Mouse (Mus musculus): ENCODE data around the gene Isca1. TPM values are rescaled to one million over a fixed set of nuclear protein-coding genes. Genes with fewer than 3 reads are reported as not detected.
A peak's percentile ranks its signal among the peaks of the same experiment; 100 is the strongest.
"Not testable (repeated sequence)": the region's sequence is repeated elsewhere in the genome, so short reads cannot be mapped to it uniquely, and the experiment has no call there.

Isca1 gene
- polyA plus RNA-seq, 1 experiment from 2014 or later: 120 TPM

GRCm38 (mm10) chr13:59746164-59746563, 23.4 kb downstream of the Isca1 start:
- Histone ChIP-seq H3K9me3 (replicated peaks) (no peaks in the 10 kb centered on the region), H3K27ac (replicated peaks) (no peak overlapping the region), H3K4me3 (replicated peaks) (no peak overlapping the region), H3K36me3 (no peaks in the 10 kb centered on the region), H3K4me1 (no peaks in the 10 kb centered on the region; the same call in 1 of the 2 replicates), H3K9ac (no peak overlapping the region), H3K4me2 (replicated peaks) (no peak overlapping the region), H3K27me3 (no peaks in the 10 kb centered on the region)
- WGBS: 76% methylated on average over 6 of the region's 6 CpGs
- no peak for ATAC-seq (ENCODE audit: insufficient number of reproducible peaks, low FRiP score, low TSS enrichment, low read depth)

DNA sequence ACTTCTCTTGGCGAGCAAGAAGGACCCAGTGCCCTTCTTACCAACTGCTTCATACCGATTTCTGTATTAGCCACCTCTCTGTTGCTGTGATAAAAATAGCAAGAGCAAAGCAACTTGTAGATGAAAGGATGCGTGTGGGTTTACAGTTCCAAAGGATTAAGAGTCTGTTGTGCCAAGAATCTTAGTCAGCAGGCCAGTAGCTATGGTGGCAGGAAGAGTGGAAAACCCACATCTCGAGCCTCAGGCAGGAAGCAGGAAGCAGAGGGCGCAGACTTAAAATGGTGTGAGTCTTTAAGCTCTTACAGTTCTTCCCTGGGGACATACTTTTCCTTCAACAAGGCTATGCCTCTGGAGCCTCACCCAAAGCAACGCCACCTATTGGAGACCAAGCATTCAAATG, 24.1 kb downstream of the Isca1 start:
- no peak overlapping the region for H3K4me2 ChIP-seq (replicated peaks)
- no peaks in the 10 kb centered on the region; the same call in 1 of the 2 replicates for H3K4me1 ChIP-seq
- no peak overlapping the region for H3K9ac ChIP-seq
- H3K36me3 ChIP-seq: no peaks in the 10 kb centered on the region
- 76% methylated on average over 6 of the region's 6 CpGs for WGBS
- H3K9me3 ChIP-seq (replicated peaks): no peaks in the 10 kb centered on the region
- ATAC-seq (ENCODE audit: insufficient number of reproducible peaks, low FRiP score, low TSS enrichment, low read depth): no peak
- no peak overlapping the region for H3K4me3 ChIP-seq (replicated peaks)
- H3K27ac ChIP-seq (replicated peaks): no peak overlapping the region
- H3K27me3 ChIP-seq: no peaks in the 10 kb centered on the region

DNA sequence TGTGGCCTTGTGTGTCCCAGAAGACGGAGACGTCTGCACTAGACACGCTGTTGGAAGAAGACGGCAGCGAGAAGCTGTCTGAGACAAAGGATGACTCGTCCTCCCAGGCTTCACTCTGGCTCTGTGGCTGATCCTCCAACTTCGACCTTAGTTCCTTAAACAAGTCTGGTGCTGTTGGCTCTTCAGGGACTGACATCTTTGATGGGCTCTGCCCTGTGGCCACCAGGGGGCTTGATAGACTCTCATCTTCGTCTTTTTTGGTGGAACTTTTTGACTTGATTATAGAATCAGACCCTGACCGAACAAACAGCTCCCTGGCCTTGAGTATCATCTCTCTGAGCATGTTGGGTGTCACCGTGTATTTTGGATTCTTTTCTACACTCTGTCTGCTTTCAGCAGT, 27.9 kb downstream of the Isca1 start:
- no peaks in the 10 kb centered on the region for H3K36me3 ChIP-seq
- no peaks in the 10 kb centered on the region for H3K9me3 ChIP-seq (replicated peaks)
- WGBS: 76% methylated on average over 10 of the region's 10 CpGs
- no peak overlapping the region for H3K27ac ChIP-seq (replicated peaks)
- no peak overlapping the region for H3K4me2 ChIP-seq (replicated peaks)
- no peaks in the 10 kb centered on the region for H3K4me1 ChIP-seq
- no peak for ATAC-seq (ENCODE audit: insufficient number of reproducible peaks, low FRiP score, low TSS enrichment, low read depth)
- H3K27me3 ChIP-seq: no peaks in the 10 kb centered on the region
- H3K9ac ChIP-seq: no peak overlapping the region
- H3K4me3 ChIP-seq (replicated peaks): no peak overlapping the region

- Histone ChIP-seq H3K9me3 (replicated peaks) (no peaks in the 10 kb centered on the region), H3K4me3 (replicated peaks) (no peak overlapping the region), H3K27ac (replicated peaks) (no peak overlapping the region), H3K4me2 (replicated peaks) (no peak overlapping the region), H3K27me3 (no peaks in the 10 kb centered on the region), H3K36me3 (no peaks in the 10 kb centered on the region), H3K4me1 (no peaks in the 10 kb centered on the region), H3K9ac (no peak overlapping the region)
- 89% methylated on average over 11 of the region's 11 CpGs for WGBS
- ATAC-seq (ENCODE audit: insufficient number of reproducible peaks, low FRiP score, low TSS enrichment, low read depth): no peak
Observed at GRCm38 (mm10) chr13:59741096-59741495, 28.5 kb downstream of the Isca1 start.

- Histone ChIP-seq H3K36me3 (no peaks in the 10 kb centered on the region), H3K4me3 (replicated peaks) (no peak overlapping the region), H3K9ac (no peak overlapping the region), H3K4me1 (no peaks in the 10 kb centered on the region), H3K27ac (replicated peaks) (no peak overlapping the region), H3K4me2 (replicated peaks) (no peak overlapping the region), H3K9me3 (replicated peaks) (no peaks in the 10 kb centered on the region), H3K27me3 (no peaks in the 10 kb centered on the region)
- no peak for ATAC-seq (ENCODE audit: insufficient number of reproducible peaks, low FRiP score, low TSS enrichment, low read depth)
- WGBS: 91% methylated on average over 4 of the region's 4 CpGs
Observed at GRCm38 (mm10) chr13:59739397-59739796, 30.2 kb downstream of the Isca1 start.

DNA sequence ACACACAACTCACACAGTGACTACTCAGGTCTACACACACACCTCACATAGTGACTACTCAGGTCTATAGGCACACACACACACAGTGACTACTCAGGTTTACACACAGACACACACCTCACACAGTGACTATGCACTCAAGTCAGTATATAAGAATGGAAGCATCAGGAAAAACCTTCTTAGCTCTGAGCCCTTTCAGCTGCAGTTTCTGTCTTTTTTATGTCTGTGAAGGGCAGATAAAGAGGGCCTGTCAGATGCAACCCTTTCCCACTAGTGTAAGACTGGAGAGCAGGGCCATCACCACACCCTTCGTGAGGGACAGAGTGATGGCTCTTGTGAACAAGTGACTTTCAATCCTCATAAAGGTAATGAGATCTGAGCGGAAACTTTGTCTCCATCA, 31.2 kb downstream of the Isca1 start:
- ATAC-seq (ENCODE audit: insufficient number of reproducible peaks, low FRiP score, low TSS enrichment, low read depth): no peak
- Histone ChIP-seq H3K9ac (no peak overlapping the region), H3K4me2 (replicated peaks) (no peak overlapping the region), H3K27ac (replicated peaks) (no peak overlapping the region), H3K36me3 (no peaks in the 10 kb centered on the region), H3K4me3 (replicated peaks) (no peak overlapping the region), H3K4me1 (no peaks in the 10 kb centered on the region), H3K27me3 (no peaks in the 10 kb centered on the region), H3K9me3 (replicated peaks) (no peaks in the 10 kb centered on the region)
- WGBS: 80% methylated on average over 2 of the region's 2 CpGs

DNA sequence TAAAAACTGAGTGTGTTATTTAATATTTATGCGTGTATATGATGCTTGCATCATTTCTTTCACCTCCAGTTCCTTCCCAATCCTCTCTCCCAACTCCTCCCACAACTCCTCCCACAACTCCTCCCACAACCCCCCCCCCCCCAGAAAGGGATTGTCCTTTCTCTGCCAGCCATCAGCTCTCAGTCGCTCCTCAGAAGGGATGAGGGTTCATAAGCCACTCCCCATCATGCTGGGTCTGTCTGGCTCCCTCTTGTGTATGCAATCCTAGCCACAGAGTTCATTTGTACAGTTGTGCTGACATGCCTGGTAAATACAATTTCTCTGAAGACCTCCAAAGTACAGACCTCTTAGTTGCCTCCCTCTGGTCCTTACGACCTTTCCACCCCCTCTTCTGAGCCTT, 34.4 kb downstream of the Isca1 start:
- Histone ChIP-seq H3K4me2 (replicated peaks) (no peak overlapping the region), H3K36me3 (no peaks in the 10 kb centered on the region), H3K9me3 (replicated peaks) (no peaks in the 10 kb centered on the region), H3K27me3 (no peaks in the 10 kb centered on the region), H3K4me3 (replicated peaks) (no peak overlapping the region), H3K27ac (replicated peaks) (no peak overlapping the region), H3K4me1 (no peaks in the 10 kb centered on the region), H3K9ac (no peak overlapping the region)
- WGBS: 25% methylated on average over 3 of the region's 3 CpGs
- no peak for ATAC-seq (ENCODE audit: insufficient number of reproducible peaks, low FRiP score, low TSS enrichment, low read depth)

DNA sequence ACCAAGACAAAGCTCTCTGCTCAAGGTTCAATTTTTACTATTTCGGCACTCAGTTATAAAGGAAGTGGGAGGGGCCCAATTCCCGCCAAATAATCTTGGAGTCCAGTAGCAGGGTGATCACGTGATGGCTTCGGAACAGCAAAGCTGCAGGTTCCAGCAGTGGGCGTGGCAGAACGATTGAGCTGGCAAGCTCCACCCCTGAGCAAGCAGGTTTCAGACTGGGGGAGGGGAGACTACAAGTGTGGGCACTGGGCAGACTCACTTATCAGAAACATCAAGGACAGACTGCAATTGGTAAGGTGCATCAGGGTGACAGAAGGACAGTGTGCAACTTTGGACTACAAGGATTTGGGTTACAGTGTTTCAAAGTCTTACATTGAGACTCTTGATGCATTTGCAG, 35.3 kb downstream of the Isca1 start:
- not testable (repeated sequence) for ATAC-seq (ENCODE audit: insufficient number of reproducible peaks, low FRiP score, low TSS enrichment, low read depth); H3K36me3 ChIP-seq; H3K9ac ChIP-seq; H3K4me2 ChIP-seq (replicated peaks); H3K4me1 ChIP-seq; H3K9me3 ChIP-seq (replicated peaks); H3K27me3 ChIP-seq; H3K4me3 ChIP-seq (replicated peaks); H3K27ac ChIP-seq (replicated peaks)
- 41% methylated on average over 6 of the region's 6 CpGs for WGBS

- Histone ChIP-seq H3K4me1 (no peaks in the 10 kb centered on the region), H3K9ac (no peak overlapping the region), H3K27ac (replicated peaks) (no peak overlapping the region), H3K9me3 (replicated peaks) (no peaks in the 10 kb centered on the region), H3K27me3 (no peaks in the 10 kb centered on the region), H3K4me2 (replicated peaks) (no peak overlapping the region), H3K36me3 (no peaks in the 10 kb centered on the region), H3K4me3 (replicated peaks) (no peak overlapping the region)
- ATAC-seq (ENCODE audit: insufficient number of reproducible peaks, low FRiP score, low TSS enrichment, low read depth): no peak
- 77% methylated on average over 4 of the region's 4 CpGs for WGBS
Observed at GRCm38 (mm10) chr13:59733936-59734335, 35.7 kb downstream of the Isca1 start.

- Histone ChIP-seq H3K4me3 (replicated peaks) (no peak within 1 kb of the TSS), H3K27me3 (no peaks in the 10 kb centered on the region), H3K9ac (no peak within 1 kb of the TSS), H3K9me3 (replicated peaks) (no peaks in the 10 kb centered on the region), H3K4me1 (0 out of 2 replicates have a peak, but pooled peaks cover 3% of the 10 kb centered on the region), H3K36me3 (no peaks in the 10 kb centered on the region), H3K27ac (replicated peaks) (no peak within 1 kb of the TSS), H3K4me2 (replicated peaks) (no peak within 1 kb of the TSS)
- ATAC-seq (ENCODE audit: insufficient number of reproducible peaks, low FRiP score, low TSS enrichment, low read depth): no peak
- 43% methylated on average over 7 of the region's 7 CpGs for WGBS
Observed at GRCm38 (mm10) chr13:59731652-59732051, 38.0 kb downstream of the Isca1 start, which contains the start of gene Spata31d1d. TSS of gene Spata31d1d (minus strand) at chr13:59731752.

DNA sequence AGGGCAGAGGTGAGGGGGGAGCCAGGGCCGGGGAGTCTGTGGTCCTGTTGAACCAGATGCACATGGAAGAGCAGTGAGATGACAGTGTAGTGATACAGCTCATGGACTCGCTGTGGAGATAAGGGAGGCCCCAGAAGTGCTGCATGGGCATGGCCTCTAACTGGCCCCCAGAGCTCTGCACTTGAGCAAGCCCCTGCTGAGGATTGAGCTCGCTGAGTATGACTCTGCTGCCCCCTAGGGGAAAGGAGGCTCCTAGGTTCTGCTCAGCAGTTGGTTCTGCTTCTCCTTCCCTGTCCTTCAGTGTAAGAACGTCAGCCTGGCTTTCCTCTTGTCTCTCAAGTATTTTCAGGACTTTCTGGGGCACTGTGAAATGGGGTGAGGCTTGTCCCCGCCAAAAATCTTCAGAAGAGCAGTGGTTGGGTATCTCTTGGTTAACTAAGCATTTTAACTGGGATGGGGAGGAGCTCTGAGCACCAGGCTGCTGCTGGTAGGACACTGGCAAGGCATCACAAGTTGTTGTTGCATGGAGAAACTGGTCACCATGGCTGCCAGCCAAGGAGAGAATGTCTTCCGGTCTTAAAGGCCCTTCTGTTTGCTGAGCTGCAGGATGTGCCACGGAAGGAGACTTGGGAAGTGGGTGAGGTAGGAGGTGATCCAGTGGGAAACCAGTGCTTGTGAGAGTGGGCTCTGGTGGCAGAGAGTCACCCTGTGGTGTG, 41.1 kb downstream of the Isca1 start:
- H3K4me3 ChIP-seq (replicated peaks): no peak overlapping the region
- H3K36me3 ChIP-seq: no peaks in the 10 kb centered on the region
- no peaks in the 10 kb centered on the region for H3K27me3 ChIP-seq
- 26% methylated on average over 7 of the region's 7 CpGs for WGBS
- H3K9ac ChIP-seq: no peak overlapping the region
- peak; percentile 70 for ATAC-seq (ENCODE audit: insufficient number of reproducible peaks, low FRiP score, low TSS enrichment, low read depth)
- H3K4me1 ChIP-seq: 0 out of 2 replicates have a peak, but pooled peaks cover 3% of the 10 kb centered on the region
- no peak overlapping the region for H3K4me2 ChIP-seq (replicated peaks)
- no peak overlapping the region for H3K27ac ChIP-seq (replicated peaks)
- H3K9me3 ChIP-seq (replicated peaks): no peaks in the 10 kb centered on the region

Measured in embryonic facial prominence, embryonic 15.5 days (tissue).